ENCODE assay signal across 8 mouse cellular contexts in the genomic region with DNA sequence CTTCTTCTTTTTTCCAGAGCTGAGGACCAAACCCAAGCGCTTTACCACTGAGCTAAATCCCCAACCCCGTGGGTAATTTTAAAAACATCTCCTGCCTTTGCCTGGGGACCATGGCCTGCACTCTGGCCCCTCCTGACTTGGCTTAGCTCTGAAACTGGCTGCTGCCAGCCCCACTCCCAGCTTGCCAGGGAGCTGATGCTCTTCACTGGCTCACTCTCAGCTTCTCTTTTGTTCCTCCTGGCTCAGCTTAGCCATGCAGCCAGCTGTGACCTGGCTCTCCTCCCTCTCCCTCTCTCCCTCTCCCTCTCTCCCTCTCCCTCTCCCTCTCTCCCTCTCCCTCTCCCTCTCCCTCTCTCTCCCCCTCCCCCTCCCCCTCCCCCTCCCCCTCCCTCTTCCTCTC. TPM values are rescaled to one million over a fixed set of nuclear protein-coding genes. Genes with fewer than 3 reads are reported as not detected.
DNase-seq lines count a peak whose midpoint lies in the region; ATAC-seq lines count a peak whose summit lies in the region.

No protein-coding gene starts in this region.

- DNase-seq in cerebellum, postnatal 14 days: peak; percentile 71 to 74
- peak; percentile 51 for DNase-seq in 3T3-L1 (ENCODE audit: low read depth, low spot score)
- peak; percentile 51 for DNase-seq in heart, adult 8-10 months (ENCODE audit: low spot score)
- DNase-seq in layer of hippocampus, adult 9-11 months: peak; percentile 81
- peak; percentile 18 for DNase-seq in right cerebral cortex, postnatal 14 days
- no peak for DNase-seq in spleen, adult 18-20 months
- DNase-seq in urinary bladder, postnatal 10 days (ENCODE audit: low spot score): no peak

- ATAC-seq in cerebellum, adult (ENCODE audit: insufficient number of reproducible peaks, low FRiP score, low TSS enrichment): no peak

RNA-seq across cellular contexts. Expression of a gene that starts 18.7 kb away (rescaled TPM):
- 10 to 100 TPM; 37.1 to 43.4 (median 41.5) TPM for total RNA-seq in heart, adult 8-10 months (2022)

RNA-seq across cellular contexts. Expression of a gene that starts 30.6 kb away (rescaled TPM):
- total RNA-seq in heart, adult 8-10 months (2022): 1 to 10 TPM; 1.1 to 2.0 (median 1.6) TPM

RNA-seq across cellular contexts. Expression of a gene that starts 49.2 kb away (rescaled TPM):
- 1 to 10 TPM; 3.2 to 4.3 (median 3.7) TPM for total RNA-seq in heart, adult 8-10 months (2022)

RNA-seq across cellular contexts. Expression of a gene that starts 52.8 kb away (rescaled TPM):
- total RNA-seq in heart, adult 8-10 months (2022): 10 to 100 TPM; 24.2 to 31.6 (median 31.0) TPM

Comparison
In these comparisons a context has a peak if more than half of its experiments do, and no peak if none do; other contexts are left out.
1. DNase-seq: peak in cerebellum, postnatal 14 days (2 of 2), 3T3-L1 (single experiment), heart, adult 8-10 months (single experiment), layer of hippocampus, adult 9-11 months (single experiment) and right cerebral cortex, postnatal 14 days (single experiment); none in spleen, adult 18-20 months (0 of 2) and urinary bladder, postnatal 10 days (single experiment).